Mouse (Mus musculus) lung, postnatal 10 days (tissue): ENCODE measurements around the gene Qdpr.
"Not testable (repeated sequence)": the region's sequence is repeated elsewhere in the genome, so short reads cannot be mapped to it uniquely, and the experiment has no call there.

ENCODE experiments used
- DNase-seq: peaks from one replicate; pipeline ENCODE4 v3.0.0; 2021

The Qdpr gene

GRCm38 (mm10) chr5:45449206-45449605 is 830 bp downstream of the Qdpr start:
- DNase-seq: no peak

GRCm38 (mm10) chr5:45448676-45449075 is 1.4 kb downstream of the Qdpr start:
- DNase-seq: peak; percentile 13

- DNase-seq: no peak
Observed at GRCm38 (mm10) chr5:45444130-45444832, 5.8 kb downstream of the Qdpr start.

- no peak for DNase-seq
Observed at GRCm38 (mm10) chr5:45441745-45442144, 8.3 kb downstream of the Qdpr start.

GRCm38 (mm10) chr5:45441124-45441523 is 8.9 kb downstream of the Qdpr start:
- no peak for DNase-seq

GRCm38 (mm10) chr5:45438301-45438700 is 11.7 kb downstream of the Qdpr start:
- no peak for DNase-seq

GRCm38 (mm10) chr5:45437826-45438225 is 12.2 kb downstream of the Qdpr start:
- no peak for DNase-seq

GRCm38 (mm10) chr5:45435967-45436950 is 13.8 kb downstream of the Qdpr start:
- no peak for DNase-seq

- no peak for DNase-seq
Observed at GRCm38 (mm10) chr5:45427891-45428290, 22.1 kb downstream of the Qdpr start.

GRCm38 (mm10) chr5:45426416-45427034 is 23.5 kb downstream of the Qdpr start:
- DNase-seq: no peak

GRCm38 (mm10) chr5:45425771-45426170 is 24.3 kb downstream of the Qdpr start:
- not testable (repeated sequence) for DNase-seq

GRCm38 (mm10) chr5:45424021-45424886 is 25.8 kb downstream of the Qdpr start:
- DNase-seq: peak; percentile 63

- no peak for DNase-seq
Observed at GRCm38 (mm10) chr5:45421881-45422844, 27.9 kb downstream of the Qdpr start.

- peak; percentile 11 for DNase-seq
Observed at GRCm38 (mm10) chr5:45419841-45420638, 30.0 kb downstream of the Qdpr start.

GRCm38 (mm10) chr5:45417859-45418443 is 32.1 kb downstream of the Qdpr start:
- DNase-seq: no peak

GRCm38 (mm10) chr5:45416478-45416877 is 33.6 kb downstream of the Qdpr start:
- no peak for DNase-seq

GRCm38 (mm10) chr5:45406129-45406528 is 43.9 kb downstream of the Qdpr start:
- DNase-seq: no peak

GRCm38 (mm10) chr5:45402632-45403031 is 47.4 kb downstream of the Qdpr start:
- DNase-seq: peak; percentile 72

GRCm38 (mm10) chr5:45384034-45384812 is 65.8 kb downstream of the Qdpr start:
- DNase-seq: no peak
